9 mouse cellular contexts compared by ENCODE assay signal in the genomic region with DNA sequence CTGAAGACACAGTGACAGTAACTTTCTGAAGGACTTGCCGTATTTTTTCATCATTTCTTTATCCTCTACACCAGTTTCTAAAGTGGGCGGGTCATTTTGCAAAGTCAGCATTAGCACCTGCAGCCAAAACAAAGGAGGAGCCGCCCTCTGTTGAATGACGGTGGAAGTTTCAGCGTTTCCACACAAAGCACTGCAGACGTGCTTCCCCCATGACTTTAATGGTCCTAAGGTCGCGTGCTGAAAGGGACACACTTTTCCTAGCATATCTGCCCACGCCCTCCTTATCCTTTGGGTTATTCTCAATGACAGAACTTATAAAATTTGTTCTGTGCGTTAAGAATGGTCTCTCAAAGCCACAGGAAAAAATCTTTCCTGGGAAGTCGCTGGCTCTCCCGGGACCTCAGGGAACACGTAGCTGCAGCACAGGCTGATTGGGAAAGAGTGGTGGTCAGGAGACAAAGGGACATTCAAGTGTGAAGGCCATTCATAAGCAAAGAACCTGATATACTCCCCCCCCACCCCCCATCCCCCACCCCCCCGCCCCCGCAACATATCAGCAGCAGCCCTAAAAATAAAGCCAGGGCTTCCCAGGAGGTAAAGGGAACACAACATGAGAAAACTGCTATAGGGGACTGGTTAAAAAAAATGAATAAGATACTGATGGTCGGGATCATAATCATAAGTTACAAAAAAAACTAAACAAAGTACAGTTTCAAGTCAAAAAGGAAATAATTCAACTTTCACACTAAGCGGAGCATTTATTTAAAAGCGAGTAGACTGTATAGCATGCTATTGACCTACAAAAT.
DNase-seq lines count a peak whose midpoint lies in the region; ATAC-seq and TF ChIP-seq lines count a peak whose summit lies in the region.
"Had no signal": no experiment of that assay in that cellular context is flagged by ENCODE, and none has a peak within 500 bp of the region (broad histone marks: within the 10 kb centered on the region; RNA-seq: fewer than 3 reads in every experiment).

No protein-coding gene starts in this region.

- WGBS in forebrain, embryonic 13.5 days, result 1% methylated on average over 18 of the region's 18 CpGs
- 17% methylated on average over 18 of the region's 18 CpGs for WGBS in liver, embryonic 12.5 days (ENCODE audit: insufficient replicate concordance)
- 37% methylated on average over 18 of the region's 18 CpGs for WGBS in stomach, postnatal 0 days

- DNase-seq in layer of hippocampus, adult 2 months (ENCODE audit: low spot score in 2 of 2), result no peak
- no peak for DNase-seq in layer of hippocampus, postnatal 10 days (ENCODE audit: low spot score in 2 of 2)
- DNase-seq in stomach, postnatal 0 days (ENCODE audit: low spot score), result peak; percentile 48
- DNase-seq in ovary, postnatal 36 days (ENCODE audit: low spot score), result no peak
- DNase-seq in spleen, postnatal 4 days (ENCODE audit: low spot score in 2 of 2), result no peak
- DNase-seq: lung, postnatal 36 days had no signal

- TF ChIP-seq CTCF in layer of hippocampus, adult 2 months (conservative IDR thresholded peaks at IDR 0.05), result no peak
- TF ChIP-seq CTCF in stomach, postnatal 0 days (IDR thresholded peaks at IDR 0.05; ENCODE audit: low read depth), result peak; percentile 24

- H3K9me3 ChIP-seq in forebrain, embryonic 13.5 days (replicated peaks), result no peaks in the 10 kb centered on the region
- H3K9me3 ChIP-seq in liver, embryonic 12.5 days (replicated peaks), result no peaks in the 10 kb centered on the region
- H3K9me3 ChIP-seq in stomach, postnatal 0 days (ENCODE audit: control insufficient read depth, low read length), result no peaks in the 10 kb centered on the region

- H3K27me3 ChIP-seq in forebrain, embryonic 13.5 days, result no peaks in the 10 kb centered on the region
- no peaks in the 10 kb centered on the region for H3K27me3 ChIP-seq in liver, embryonic 12.5 days (replicated peaks)
- no peaks in the 10 kb centered on the region for H3K27me3 ChIP-seq in stomach, postnatal 0 days (ENCODE audit: control insufficient read depth, insufficient read depth, low read length)

- 0 out of 2 replicates have a peak overlapping the region, but pooled peaks have one; percentile 14 for H3K27ac ChIP-seq in layer of hippocampus, adult 2 months
- peak overlapping the region; percentile 64 for H3K27ac ChIP-seq in forebrain, embryonic 13.5 days
- no peak overlapping the region for H3K27ac ChIP-seq in liver, embryonic 12.5 days
- no peak overlapping the region for H3K27ac ChIP-seq in stomach, postnatal 0 days (replicated peaks)

- TF ChIP-seq EP300 in stomach, postnatal 0 days (optimal IDR thresholded peaks at IDR 0.05), result no peak

- H3K4me1 ChIP-seq in forebrain, embryonic 13.5 days, result peaks cover 72% of the 10 kb centered on the region
- H3K4me1 ChIP-seq in liver, embryonic 12.5 days, result no peaks in the 10 kb centered on the region
- no peaks in the 10 kb centered on the region for H3K4me1 ChIP-seq in stomach, postnatal 0 days (replicated peaks; ENCODE audit: control insufficient read depth, insufficient read depth)

- peak overlapping the region; percentile 60 for H3K4me2 ChIP-seq in forebrain, embryonic 13.5 days
- peak overlapping the region; percentile 26 for H3K4me2 ChIP-seq in liver, embryonic 12.5 days
- H3K4me2 ChIP-seq in stomach, postnatal 0 days (replicated peaks; ENCODE audit: low read depth), result peak overlapping the region; percentile 23

- H3K4me3 ChIP-seq in layer of hippocampus, adult 2 months, result no peak overlapping the region
- peak overlapping the region; percentile 26 for H3K4me3 ChIP-seq in forebrain, embryonic 13.5 days
- no peak overlapping the region for H3K4me3 ChIP-seq in liver, embryonic 12.5 days
- no peak overlapping the region for H3K4me3 ChIP-seq in stomach, postnatal 0 days (ENCODE audit: low read depth, low read length)

- no peaks in the 10 kb centered on the region for H3K36me3 ChIP-seq in forebrain, embryonic 13.5 days (ENCODE audit: poor library complexity, severe bottlenecking)
- no peaks in the 10 kb centered on the region for H3K36me3 ChIP-seq in liver, embryonic 12.5 days
- H3K36me3 ChIP-seq in stomach, postnatal 0 days (ENCODE audit: control insufficient read depth, insufficient read depth, low read length), result no peaks in the 10 kb centered on the region

- peak; percentile 11; the same call in 1 of the 2 replicates for ATAC-seq in forebrain, embryonic 13.5 days
- no peak for ATAC-seq in liver, embryonic 12.5 days
- ATAC-seq in stomach, postnatal 0 days (ENCODE audit: low FRiP score, low TSS enrichment), result peak; percentile 56; the same call in 1 of the 2 replicates
- no peak for ATAC-seq in erythroblast, adult 5-6 weeks (replicated peaks; ENCODE audit: low FRiP score, poor library complexity, severe bottlenecking)

- peak overlapping the region; percentile 53; the same call in 1 of the 2 replicates for H3K9ac ChIP-seq in forebrain, embryonic 13.5 days
- H3K9ac ChIP-seq in liver, embryonic 12.5 days, result no peak overlapping the region
- H3K9ac ChIP-seq in stomach, postnatal 0 days (ENCODE audit: low read length), result no peak overlapping the region

Comparison
In these comparisons a context has a peak if more than half of its experiments do, and no peak if none do; other contexts are left out.
1. H3K27ac ChIP-seq: peak in layer of hippocampus, adult 2 months (single experiment) and forebrain, embryonic 13.5 days (single experiment); none in liver, embryonic 12.5 days (single experiment) and stomach, postnatal 0 days (single experiment).
2. ATAC-seq: peak in forebrain, embryonic 13.5 days (single experiment) and stomach, postnatal 0 days (single experiment); none in liver, embryonic 12.5 days (single experiment) and erythroblast, adult 5-6 weeks (single experiment).
3. Peak in every context shown above with its lines, with median percentiles within 50 percentile points of each other: H3K4me2 ChIP-seq.